Mouse (Mus musculus): Measurements from ENCODE around the gene Mvp. TPM values are rescaled to one million over a fixed set of nuclear protein-coding genes. Genes with fewer than 3 reads are reported as not detected.

Gene Mvp
- polyA plus RNA-seq (2015; fragmentation: Nextera tagmentation; extraction: Ambion mirVana) = 27.2 and 29.1 TPM in 2 replicates

- peak within 1 kb of the TSS; percentile 22; the same call in 1 of the 2 replicates for H3K9ac ChIP-seq
- peak within 1 kb of the TSS; percentile 71 for H3K4me3 ChIP-seq (replicated peaks)
- H3K4me1 ChIP-seq = peaks cover 36% of the 10 kb centered on the region
- ATAC-seq (ENCODE audit: insufficient read depth, low FRiP score, low read depth) = no peak
- 20% methylated on average over 11 of the region's 11 CpGs for WGBS
- H3K9me3 ChIP-seq = no peaks in the 10 kb centered on the region
- peaks cover 12% of the 10 kb centered on the region for H3K36me3 ChIP-seq
- peak within 1 kb of the TSS; percentile 86 for H3K4me2 ChIP-seq
- H3K27me3 ChIP-seq (replicated peaks) = no peaks in the 10 kb centered on the region
- H3K27ac ChIP-seq = peak within 1 kb of the TSS; percentile 46
Measured at GRCm38 (mm10) chr7:127014320-127014719, at the start of gene Mvp. Gene Mvp (minus strand): TSS chr7:127014621.

- Histone ChIP-seq H3K27me3 (replicated peaks) (no peaks in the 10 kb centered on the region), H3K9me3 (no peaks in the 10 kb centered on the region), H3K27ac (no peak overlapping the region), H3K4me2 (no peak overlapping the region), H3K9ac (no peak overlapping the region), H3K4me1 (no peaks in the 10 kb centered on the region), H3K36me3 (no peaks in the 10 kb centered on the region), H3K4me3 (replicated peaks) (no peak overlapping the region)
- ATAC-seq (ENCODE audit: insufficient read depth, low FRiP score, low read depth) = no peak
- 57% methylated on average over 5 of the region's 5 CpGs for WGBS
Measured at GRCm38 (mm10) chr7:127055026-127055585, 40.7 kb upstream of the Mvp start.

- no peaks in the 10 kb centered on the region for H3K27me3 ChIP-seq (replicated peaks)
- peak within 1 kb of the TSS; percentile 82 for H3K4me2 ChIP-seq
- H3K9ac ChIP-seq = peak within 1 kb of the TSS; percentile 75
- ATAC-seq (ENCODE audit: insufficient read depth, low FRiP score, low read depth) = peak; percentile 89
- H3K27ac ChIP-seq = peak within 1 kb of the TSS; percentile 72
- under 1% methylated on average over 53 of the region's 53 CpGs for WGBS
- no peaks in the 10 kb centered on the region for H3K36me3 ChIP-seq
- H3K4me3 ChIP-seq (replicated peaks) = peak within 1 kb of the TSS; percentile 96
- H3K4me1 ChIP-seq = no peaks in the 10 kb centered on the region; the same call in 1 of the 2 replicates
- H3K9me3 ChIP-seq = no peaks in the 10 kb centered on the region
Measured at GRCm38 (mm10) chr7:127041851-127042672, 27.6 kb upstream of the Mvp start, which contains the start of gene Kif22. Gene Kif22 (minus strand): TSS chr7:127042471.

- Histone ChIP-seq H3K36me3 (peaks cover 52% of the 10 kb centered on the region), H3K9me3 (no peaks in the 10 kb centered on the region), H3K27ac (no peak overlapping the region), H3K4me3 (replicated peaks) (no peak overlapping the region), H3K4me2 (no peak overlapping the region), H3K4me1 (peaks cover 9% of the 10 kb centered on the region), H3K9ac (no peak overlapping the region), H3K27me3 (replicated peaks) (no peaks in the 10 kb centered on the region)
- no peak for ATAC-seq (ENCODE audit: insufficient read depth, low FRiP score, low read depth)
- WGBS = 81% methylated on average over 1 of the region's 1 CpGs
Measured at GRCm38 (mm10) chr7:127031244-127031643, 16.8 kb upstream of the Mvp start.

GRCm38 (mm10) chr7:127030172-127030571, 15.8 kb upstream of the Mvp start:
- H3K27ac ChIP-seq = no peak overlapping the region
- no peak overlapping the region for H3K4me3 ChIP-seq (replicated peaks)
- 95% methylated on average over 1 of the region's 1 CpGs for WGBS
- peaks cover 9% of the 10 kb centered on the region for H3K4me1 ChIP-seq
- no peaks in the 10 kb centered on the region for H3K9me3 ChIP-seq
- H3K27me3 ChIP-seq (replicated peaks) = no peaks in the 10 kb centered on the region
- no peak overlapping the region for H3K4me2 ChIP-seq
- peaks cover 43% of the 10 kb centered on the region for H3K36me3 ChIP-seq
- ATAC-seq (ENCODE audit: insufficient read depth, low FRiP score, low read depth) = no peak
- no peak overlapping the region for H3K9ac ChIP-seq

- peak overlapping the region; percentile 91 for H3K4me3 ChIP-seq (replicated peaks)
- peak overlapping the region; percentile 3; the same call in 1 of the 2 replicates for H3K9ac ChIP-seq
- H3K9me3 ChIP-seq = no peaks in the 10 kb centered on the region
- peak overlapping the region; percentile 87 for H3K4me2 ChIP-seq
- peak overlapping the region; percentile 98 for H3K27ac ChIP-seq
- 50% methylated on average over 8 of the region's 8 CpGs for WGBS
- H3K4me1 ChIP-seq = peaks cover 28% of the 10 kb centered on the region
- no peaks in the 10 kb centered on the region for H3K27me3 ChIP-seq (replicated peaks)
- peaks cover 37% of the 10 kb centered on the region for H3K36me3 ChIP-seq
- no peak for ATAC-seq (ENCODE audit: insufficient read depth, low FRiP score, low read depth)
Measured at GRCm38 (mm10) chr7:127027885-127028284, 13.5 kb upstream of the Mvp start.

- under 1% methylated on average over 59 of the region's 63 CpGs for WGBS
- Histone ChIP-seq H3K27me3 (replicated peaks) (no peaks in the 10 kb centered on the region), H3K36me3 (peaks cover 36% of the 10 kb centered on the region)
Measured at GRCm38 (mm10) chr7:127026984-127027726, 12.7 kb upstream of the Mvp start, which contains the start of gene Maz. Gene Maz (minus strand): TSS chr7:127027037.

GRCm38 (mm10) chr7:127026616-127026983, 12.2 kb upstream of the Mvp start:
- Histone ChIP-seq H3K36me3 (peaks cover 34% of the 10 kb centered on the region), H3K4me2 (peak overlapping the region; percentile 87), H3K4me1 (peaks cover 40% of the 10 kb centered on the region), H3K27ac (peak overlapping the region; percentile 98), H3K9me3 (no peaks in the 10 kb centered on the region), H3K27me3 (replicated peaks) (no peaks in the 10 kb centered on the region), H3K9ac (peak overlapping the region; percentile 97), H3K4me3 (replicated peaks) (peak overlapping the region; percentile 91)
- WGBS = no CpG with 5 or more reads among the region's 48 CpGs
- ATAC-seq (ENCODE audit: insufficient read depth, low FRiP score, low read depth) = no peak; the same call in 1 of the 2 replicates

More at GRCm38 (mm10) chr7:127026984-127027726, 12.7 kb upstream of the Mvp start, which contains the start of gene Maz:
- Histone ChIP-seq H3K4me2 (peak within 1 kb of the TSS; percentile 87), H3K9ac (peak within 1 kb of the TSS; percentile 97), H3K27ac (peak within 1 kb of the TSS; percentile 98), H3K4me3 (replicated peaks) (peak within 1 kb of the TSS; percentile 91), H3K9me3 (no peaks in the 10 kb centered on the region), H3K4me1 (peaks cover 35% of the 10 kb centered on the region)
- peak; percentile 89 for ATAC-seq (ENCODE audit: insufficient read depth, low FRiP score, low read depth)

GRCm38 (mm10) chr7:127026161-127026600, 11.8 kb upstream of the Mvp start:
- Histone ChIP-seq H3K4me1 (peaks cover 44% of the 10 kb centered on the region), H3K36me3 (peaks cover 30% of the 10 kb centered on the region), H3K4me2 (peak overlapping the region; percentile 87), H3K4me3 (replicated peaks) (peak overlapping the region; percentile 91), H3K9ac (peak overlapping the region; percentile 97), H3K9me3 (no peaks in the 10 kb centered on the region), H3K27ac (peak overlapping the region; percentile 98), H3K27me3 (replicated peaks) (no peaks in the 10 kb centered on the region)
- ATAC-seq (ENCODE audit: insufficient read depth, low FRiP score, low read depth) = peak; percentile 12
- WGBS = under 1% methylated on average over 39 of the region's 48 CpGs

GRCm38 (mm10) chr7:127025556-127026160, 11.2 kb upstream of the Mvp start:
- WGBS = under 1% methylated on average over 63 of the region's 65 CpGs

More at GRCm38 (mm10) chr7:127025556-127026160, 11.2 kb upstream of the Mvp start:
- Histone ChIP-seq H3K36me3 (peaks cover 25% of the 10 kb centered on the region), H3K9ac (peak overlapping the region; percentile 97), H3K9me3 (no peaks in the 10 kb centered on the region), H3K4me1 (peaks cover 50% of the 10 kb centered on the region), H3K4me3 (replicated peaks) (peak overlapping the region; percentile 91), H3K27ac (peak overlapping the region; percentile 98), H3K27me3 (replicated peaks) (no peaks in the 10 kb centered on the region), H3K4me2 (peak overlapping the region; percentile 87)
- ATAC-seq (ENCODE audit: insufficient read depth, low FRiP score, low read depth) = no peak
